Mouse (Mus musculus): ENCODE results near the gene Lrrc8e.
"Not testable (repeated sequence)": the region's sequence is repeated elsewhere in the genome, so short reads cannot be mapped to it uniquely, and the experiment has no call there.

Lrrc8e gene

GRCm38 (mm10) chr8:4222059-4222458 is 4.6 kb upstream of the Lrrc8e start:
- DNase-seq (ENCODE audit: low spot score), result no peak

DNA sequence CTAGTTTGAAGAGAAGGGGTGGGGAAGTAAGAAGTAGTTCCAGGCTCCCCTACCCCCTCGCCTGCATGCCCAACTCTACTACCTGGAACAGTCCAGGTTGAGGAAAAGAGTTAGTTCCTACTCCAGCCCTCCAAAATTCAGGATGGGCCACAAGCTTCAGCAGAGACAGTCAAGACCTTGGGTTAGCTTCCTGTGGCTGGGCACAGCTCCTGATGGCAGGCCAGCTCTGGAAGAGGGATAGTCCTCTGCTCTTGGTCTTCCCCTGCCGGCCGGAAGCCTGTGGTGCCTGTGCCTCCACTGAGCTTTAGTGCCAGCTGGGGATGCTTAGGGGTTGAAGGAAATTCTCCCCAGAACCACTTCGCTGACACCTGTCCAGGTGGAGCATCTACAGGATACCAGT is 304 bp upstream of the Lrrc8e start:
- DNase-seq (ENCODE audit: low spot score), result no peak

DNA sequence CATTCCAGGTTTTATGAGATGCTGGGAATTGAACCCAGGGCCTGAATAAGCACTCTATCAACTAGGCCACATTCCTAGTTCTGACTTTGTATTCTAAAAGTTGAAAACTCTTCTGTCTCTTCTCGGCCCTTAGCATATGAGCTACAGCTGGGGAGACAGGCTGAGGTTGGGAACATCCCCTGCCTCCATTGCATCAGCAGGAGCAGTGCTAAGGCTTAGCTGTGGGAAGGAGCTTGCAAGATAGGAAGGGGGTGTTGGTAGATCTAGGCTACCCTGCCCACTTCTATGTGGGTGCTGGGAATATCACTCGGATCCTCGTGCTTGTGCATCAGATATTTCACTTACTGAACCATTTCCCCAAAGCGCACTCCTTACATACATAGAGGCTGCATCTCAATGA is 1.3 kb downstream of the Lrrc8e start:
- no peak for DNase-seq (ENCODE audit: low spot score)

DNA sequence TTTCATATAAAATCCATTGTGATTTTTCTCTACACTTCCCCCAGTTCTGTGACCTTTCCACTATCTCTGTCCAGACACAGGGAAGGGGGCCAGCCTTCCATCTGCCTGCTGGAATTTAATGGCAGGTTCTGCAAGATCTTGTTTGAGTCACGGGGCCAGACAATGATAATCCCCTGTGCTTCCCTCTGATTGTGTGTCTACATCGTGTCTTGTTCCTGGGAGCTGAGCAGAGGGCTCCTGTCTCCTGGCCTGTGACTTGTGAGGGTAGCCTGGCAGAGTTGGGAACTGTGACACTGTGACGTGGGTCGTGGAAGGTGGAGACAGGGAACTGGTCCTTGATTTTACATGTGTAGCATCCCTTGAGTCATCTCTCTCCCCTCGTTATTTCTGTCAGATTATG is 3.2 kb downstream of the Lrrc8e start:
- no peak for DNase-seq (ENCODE audit: low spot score)

DNA sequence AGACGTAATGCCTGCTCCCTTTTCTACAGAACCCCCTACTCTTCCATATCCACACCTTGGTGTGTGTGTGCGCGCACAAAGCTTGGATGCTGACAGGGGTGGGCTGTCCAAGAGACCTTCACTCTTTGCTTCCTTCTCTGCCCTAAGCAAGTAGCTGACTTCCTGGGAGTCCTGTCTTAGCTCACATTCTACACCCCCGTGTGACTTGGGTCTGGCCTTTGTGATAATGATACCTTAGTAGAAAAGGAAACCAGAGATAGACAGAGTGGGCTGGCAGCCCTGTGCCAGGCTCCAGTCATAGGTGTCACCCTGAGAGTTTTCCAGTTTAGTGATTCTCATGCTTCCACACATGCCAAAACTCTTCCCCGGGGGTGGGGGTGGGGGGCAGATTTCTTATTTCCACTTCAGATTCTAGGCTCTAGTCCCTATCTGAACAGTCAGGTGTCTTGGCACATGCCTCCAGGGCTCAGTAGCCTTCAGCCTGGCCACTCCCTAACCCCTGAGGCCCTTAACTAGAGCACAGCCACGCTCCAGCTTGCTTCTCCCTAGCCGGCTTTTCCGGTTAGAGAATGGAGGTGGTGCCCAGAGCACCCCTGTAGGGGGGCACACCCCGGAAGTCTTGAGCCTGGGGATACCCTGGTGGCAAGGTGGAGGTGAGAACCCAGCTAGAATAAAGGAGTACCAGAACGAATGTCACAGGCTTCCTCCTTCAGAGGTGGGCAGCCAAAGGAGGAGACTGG is 4.2 kb downstream of the Lrrc8e start:
- DNase-seq (ENCODE audit: low spot score), result peak; percentile 78

GRCm38 (mm10) chr8:4237814-4238433 is 11.3 kb downstream of the Lrrc8e start:
- no peak for DNase-seq (ENCODE audit: low spot score)

DNA sequence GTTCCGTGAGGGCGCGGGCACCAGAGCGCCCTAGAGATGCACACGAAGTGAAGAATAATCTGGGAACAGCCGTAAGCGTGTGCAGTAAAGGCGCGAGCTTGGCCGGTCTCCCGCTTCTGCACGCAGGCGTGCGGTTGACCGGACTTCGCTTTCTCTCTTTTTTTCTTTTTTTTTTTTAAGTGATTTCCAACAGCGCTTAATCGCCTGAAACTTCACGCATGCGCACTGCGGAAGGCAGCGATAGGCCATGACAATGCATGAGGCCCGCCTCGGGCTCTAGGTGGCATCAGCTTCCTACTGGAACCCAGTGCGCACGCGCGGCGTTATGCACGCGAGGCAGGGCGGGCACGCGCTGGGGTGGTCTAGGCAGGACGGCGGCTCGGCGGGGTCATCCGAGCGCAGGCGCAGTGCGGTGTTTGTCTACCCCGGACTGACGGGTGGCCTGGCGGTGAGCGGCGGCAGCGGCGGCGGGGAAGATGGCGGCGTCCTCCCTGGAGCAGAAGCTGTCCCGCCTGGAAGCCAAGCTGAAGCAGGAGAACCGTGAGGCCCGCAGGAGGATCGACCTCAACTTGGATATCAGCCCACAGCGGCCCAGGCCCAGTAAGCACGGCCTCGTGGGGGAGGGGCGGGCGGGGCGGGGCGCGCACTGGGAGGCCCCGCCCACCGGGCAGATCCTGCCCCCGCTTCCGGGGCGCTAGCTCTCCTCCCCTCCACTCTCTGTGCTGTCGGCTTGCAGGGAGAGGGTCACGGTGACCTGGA is 12.0 kb downstream of the Lrrc8e start, which contains the start of the genes Map2k7 and Gm49320:
TSS of gene Map2k7 (plus strand) at position 307 of the 759 bp plus-strand sequence.
TSS of gene Gm49320 (plus strand) at position 432 of the 759 bp plus-strand sequence.
- peak; percentile 100 for DNase-seq (ENCODE audit: low spot score)

GRCm38 (mm10) chr8:4239193-4239890 is 12.7 kb downstream of the Lrrc8e start:
- no peak for DNase-seq (ENCODE audit: low spot score)

DNA sequence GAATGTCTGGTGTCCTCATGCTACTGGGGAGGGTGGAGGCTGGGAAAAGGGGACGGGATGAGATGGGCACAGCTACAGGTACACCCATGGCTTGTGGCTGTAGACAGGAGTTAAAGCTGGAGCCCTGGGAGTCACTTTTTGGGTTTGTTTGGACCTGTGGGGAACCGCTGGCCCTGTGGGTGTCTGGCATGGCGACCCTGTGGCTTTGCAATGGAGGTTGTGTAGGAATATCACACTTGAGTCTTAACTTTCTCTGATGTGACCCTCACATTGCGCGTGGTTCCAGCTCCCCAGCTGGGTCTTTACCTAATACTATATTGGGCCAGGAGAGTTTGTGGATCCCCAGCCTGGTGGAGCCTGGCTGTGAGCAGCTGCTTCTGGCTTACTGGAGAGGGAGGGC is 18.4 kb downstream of the Lrrc8e start:
- DNase-seq (ENCODE audit: low spot score), result no peak

- no peak for DNase-seq (ENCODE audit: low spot score)
These were observed 19.1 kb downstream of the Lrrc8e start for GRCm38 (mm10) chr8:4245737-4246136.

- DNase-seq (ENCODE audit: low spot score), result no peak
These were observed 20.6 kb downstream of the Lrrc8e start for GRCm38 (mm10) chr8:4247241-4247640.

DNA sequence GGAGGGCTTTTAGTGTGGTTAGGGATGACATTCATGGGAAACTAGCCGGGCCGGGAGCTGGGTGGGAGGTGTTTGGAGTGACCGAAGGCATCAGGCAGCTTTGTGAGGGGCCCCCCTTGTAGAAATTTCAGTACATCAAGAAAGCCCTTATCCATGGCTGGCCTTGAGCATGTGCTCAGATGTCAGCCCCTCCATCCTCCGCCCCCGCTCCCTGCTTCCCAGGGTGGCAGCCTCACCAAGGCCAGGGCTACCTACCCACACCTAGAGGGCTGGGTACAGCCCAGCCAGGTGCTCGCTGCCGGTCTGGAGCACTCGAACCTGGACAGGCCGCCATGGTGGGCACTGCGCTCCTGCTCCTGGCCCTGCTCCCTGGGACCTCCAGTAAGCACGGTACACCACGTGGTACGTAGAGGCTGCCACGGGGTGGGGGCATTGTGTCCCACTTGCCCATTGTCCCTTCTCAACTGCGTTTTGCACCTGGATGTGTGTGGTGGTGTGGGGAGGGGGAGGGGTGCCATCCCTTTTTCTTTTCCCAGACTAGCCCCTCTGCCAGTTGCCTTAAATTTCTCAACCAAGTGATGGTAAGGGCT is 21.4 kb downstream of the Lrrc8e start, which contains the start of gene Tgfbr3l:
TSS of gene Tgfbr3l (plus strand) at position 264 of the 590 bp plus-strand sequence.
- no peak for DNase-seq (ENCODE audit: low spot score)

- no peak for DNase-seq (ENCODE audit: low spot score)
These were observed 22.6 kb downstream of the Lrrc8e start for GRCm38 (mm10) chr8:4249213-4249612.

- peak; percentile 86 for DNase-seq (ENCODE audit: low spot score)
These were observed 23.8 kb downstream of the Lrrc8e start for GRCm38 (mm10) chr8:4250306-4250970.

DNA sequence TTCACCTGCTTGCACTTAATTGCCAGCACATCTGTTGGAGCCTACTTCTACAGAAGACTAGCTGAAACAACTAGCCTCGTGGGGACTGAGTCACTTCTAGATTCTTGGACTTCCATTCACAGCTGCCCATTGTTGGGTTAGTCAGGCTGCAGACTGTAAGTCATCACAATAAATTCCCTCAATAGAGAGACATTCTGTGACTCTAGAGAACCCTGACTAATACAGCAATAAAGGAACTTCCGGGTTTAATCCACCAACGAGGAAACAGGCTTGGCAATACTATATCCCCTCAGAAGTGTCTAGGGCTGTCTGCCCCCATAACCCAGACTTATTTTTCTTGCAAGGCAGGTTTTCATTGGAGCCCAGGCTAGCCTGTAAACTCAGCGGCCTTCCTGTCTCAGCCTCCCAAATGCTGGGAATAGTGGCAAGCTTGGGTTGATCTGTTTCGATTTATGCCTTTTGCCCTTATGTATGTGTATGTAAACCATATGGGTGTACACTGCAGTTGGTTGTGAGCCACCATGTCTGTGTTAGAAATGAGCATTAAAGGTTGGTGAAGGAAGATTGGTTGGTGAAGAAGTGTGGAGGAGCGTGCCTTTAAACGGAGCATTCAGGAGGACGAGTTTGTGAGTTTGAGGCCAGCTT is 25.6 kb downstream of the Lrrc8e start:
- DNase-seq (ENCODE audit: low spot score), result no peak

- DNase-seq (ENCODE audit: low spot score), result peak; percentile 97
These were observed 26.6 kb downstream of the Lrrc8e start, which contains the start of gene Snapc2 for GRCm38 (mm10) chr8:4252934-4253841. Gene Snapc2, plus strand, starts transcription at chr8:4253080.

DNA sequence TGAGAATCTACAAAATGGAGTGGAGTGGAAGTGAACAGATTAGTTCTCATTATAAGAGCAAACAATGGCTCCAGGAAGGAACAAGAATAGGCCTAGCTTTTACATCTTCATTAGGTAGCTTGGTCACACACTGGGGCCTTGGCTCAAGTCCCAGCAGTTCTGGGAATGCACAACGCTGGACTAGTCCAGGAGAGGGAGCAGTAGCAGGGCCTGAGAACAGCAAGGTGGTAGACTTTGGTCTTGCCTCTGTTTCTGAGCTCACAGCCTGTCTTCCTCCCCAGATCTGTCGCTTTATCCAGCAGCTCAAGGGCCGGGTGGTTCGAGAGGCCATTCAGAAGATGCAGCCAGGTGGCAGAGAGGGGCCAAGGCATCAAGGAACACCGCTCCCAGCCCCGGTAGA is 27.4 kb downstream of the Lrrc8e start:
- peak; percentile 67 for DNase-seq (ENCODE audit: low spot score)

DNA sequence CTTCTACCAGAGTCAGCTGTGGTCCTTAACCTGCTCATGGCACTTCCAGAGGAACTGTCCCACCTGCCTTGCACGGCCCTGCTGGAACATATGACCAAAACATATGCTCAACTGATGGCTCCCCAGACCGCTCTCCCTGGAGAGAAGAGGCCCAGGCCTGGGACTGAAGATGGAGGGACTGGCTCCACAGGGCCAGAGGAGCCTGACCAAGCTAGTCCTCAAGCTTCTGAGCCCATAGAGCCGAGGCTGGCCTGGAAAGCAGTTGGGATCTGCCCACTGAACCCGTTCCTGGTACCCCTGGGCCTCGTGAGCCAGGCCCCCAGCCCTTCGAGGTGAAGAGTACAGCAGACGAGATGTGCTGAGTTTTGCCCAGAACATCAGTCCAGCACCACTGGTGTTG is 28.8 kb downstream of the Lrrc8e start:
- DNase-seq (ENCODE audit: low spot score), result not testable (repeated sequence)

DNA sequence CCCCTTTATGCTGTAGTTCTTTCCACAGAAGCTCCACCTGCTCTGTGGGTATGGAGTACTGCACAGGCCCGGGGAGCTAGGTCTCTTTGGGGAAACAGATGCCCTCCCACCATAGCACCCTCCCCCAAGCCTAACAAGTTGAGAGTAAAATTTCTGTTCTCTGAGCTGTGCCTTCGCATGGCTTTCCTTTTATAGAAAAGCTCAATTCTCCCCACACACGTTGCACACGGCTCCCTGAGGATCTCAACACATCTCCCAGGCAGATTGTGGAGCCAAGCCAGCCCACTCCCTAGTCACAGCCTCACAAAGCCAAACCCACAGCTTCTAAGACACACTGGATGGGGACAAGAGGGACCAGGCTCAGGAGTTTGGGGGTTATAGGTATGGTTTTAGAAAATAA is 30.3 kb downstream of the Lrrc8e start:
- no peak for DNase-seq (ENCODE audit: low spot score)

DNA sequence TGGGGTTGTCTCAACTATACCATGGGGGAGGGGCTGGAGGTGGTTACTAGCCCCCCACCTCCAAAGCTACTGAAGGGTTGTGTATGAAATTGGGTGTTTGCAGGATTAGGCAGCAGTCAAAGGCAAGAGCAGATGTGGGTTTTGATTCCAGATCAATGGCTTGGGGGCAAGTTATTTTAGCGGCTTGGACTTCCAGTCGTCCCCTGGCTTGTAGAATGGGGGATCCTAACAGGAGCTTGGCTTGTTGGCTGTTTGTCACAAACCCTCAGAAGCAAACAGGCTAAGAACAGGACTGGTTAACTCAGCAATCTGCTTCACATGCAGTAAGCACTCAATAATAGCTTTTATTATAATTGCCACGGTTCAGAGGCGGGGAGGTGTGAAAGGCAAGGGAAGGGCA is 30.7 kb downstream of the Lrrc8e start:
- no peak for DNase-seq (ENCODE audit: low spot score)

Measured in urinary bladder, postnatal 14 days (tissue).